Mouse (Mus musculus): ENCODE results near the gene Kdm4b. TPM values are rescaled to one million over a fixed set of nuclear protein-coding genes. Genes with fewer than 3 reads are reported as not detected.

Gene Kdm4b
- total RNA-seq, 4 experiments from 2014 or later: 22.2 to 26.4 (median 22.8) TPM

DNA sequence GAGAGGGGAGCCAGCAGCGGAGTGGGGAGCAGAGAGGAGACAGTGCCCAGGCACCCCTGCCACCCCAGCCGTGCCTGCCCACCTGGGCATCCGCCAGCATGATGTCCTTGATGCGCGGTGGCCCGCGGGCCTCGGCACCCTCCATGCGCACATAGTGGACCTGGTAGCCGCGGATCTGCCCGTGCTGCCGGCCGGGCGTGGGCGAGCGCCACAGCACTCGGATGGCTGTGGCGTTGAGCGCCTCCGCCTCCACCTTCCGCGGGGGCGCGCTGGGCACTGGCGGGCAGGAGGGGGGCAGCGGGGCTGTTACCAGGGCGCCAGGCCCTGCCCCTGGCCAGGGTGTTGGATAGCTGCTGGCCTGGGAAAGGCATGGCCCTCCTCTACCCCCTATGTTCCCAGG is 102.0 kb downstream of the Kdm4b start:
- no peak for DNase-seq (ENCODE audit: low spot score in 2 of 2)

DNA sequence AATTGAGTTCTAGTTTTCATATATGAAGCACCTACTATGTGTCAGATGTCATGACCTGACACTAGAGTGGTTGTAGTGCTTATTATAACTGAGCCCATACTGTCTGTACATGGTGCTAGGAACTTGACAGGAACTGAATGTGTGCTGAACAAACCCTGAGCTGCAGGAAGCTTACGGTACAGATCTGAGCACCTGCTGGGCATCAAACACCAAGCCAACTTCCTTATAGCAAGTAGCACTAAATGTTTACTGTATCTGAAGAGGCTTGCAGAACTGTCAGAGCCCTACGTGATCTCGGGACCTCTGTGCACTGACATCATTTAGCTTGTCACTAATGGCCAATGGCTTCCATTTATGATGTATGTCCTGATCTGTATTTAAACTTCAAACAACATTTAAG is 105.7 kb downstream of the Kdm4b start:
- no peak for DNase-seq (ENCODE audit: low spot score in 2 of 2)

DNA sequence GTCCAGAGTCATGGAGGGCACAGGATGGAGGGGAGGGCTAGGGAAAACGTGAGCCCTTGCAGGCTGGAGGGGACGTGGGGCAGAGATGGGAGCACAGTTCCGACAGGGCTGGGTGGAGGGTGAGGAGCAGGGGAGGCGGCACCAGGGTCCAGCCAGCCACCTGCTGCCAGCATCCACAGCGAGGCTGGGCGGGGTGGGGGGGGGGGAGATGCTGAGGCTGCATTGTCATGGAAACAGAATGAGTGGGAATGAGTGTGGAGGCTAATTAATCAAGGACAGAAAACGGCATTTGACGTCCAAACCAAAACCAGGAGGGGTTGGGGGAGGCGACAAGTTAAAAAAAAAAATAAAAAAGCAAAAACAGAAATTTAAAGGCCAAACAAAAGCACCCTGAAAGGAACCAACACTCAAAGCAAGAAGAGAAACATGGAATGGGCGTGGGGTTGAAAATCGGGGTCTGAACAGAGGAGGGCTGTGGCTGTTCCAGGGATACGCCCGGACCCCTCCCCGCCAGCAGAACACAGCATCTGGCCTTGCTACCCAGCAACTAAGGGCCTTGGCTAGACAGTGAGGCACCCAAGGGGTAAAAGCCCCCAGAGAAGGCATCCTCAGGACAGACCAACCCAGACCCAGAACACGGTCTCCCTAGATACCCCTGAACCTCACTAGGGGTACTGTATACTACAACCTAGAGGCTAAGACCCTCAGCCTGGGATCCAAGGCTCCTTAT is 114.0 kb downstream of the Kdm4b start:
- no peak for DNase-seq (ENCODE audit: low spot score in 2 of 2)

DNA sequence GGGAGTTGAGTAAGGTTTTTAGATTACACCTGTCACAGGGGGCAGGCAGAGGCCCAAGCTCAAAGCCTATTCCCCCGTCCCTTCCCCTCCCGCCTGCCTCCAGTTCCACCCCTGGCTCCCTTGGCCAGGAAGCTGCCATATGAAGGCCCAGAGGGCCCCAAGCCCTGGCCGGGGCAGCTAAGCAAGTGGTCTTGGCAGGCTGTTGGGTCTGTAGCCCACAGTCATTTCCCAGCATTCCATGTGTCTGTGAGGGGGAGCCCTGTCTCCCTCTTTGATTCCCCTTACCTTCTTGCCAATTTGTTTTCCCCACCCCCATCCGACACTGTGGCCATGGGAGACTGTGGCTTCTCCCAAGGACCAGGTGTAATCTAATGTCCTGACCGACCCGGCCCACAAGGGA is 116.5 kb downstream of the Kdm4b start:
- DNase-seq (ENCODE audit: low spot score in 2 of 2): no peak

DNA sequence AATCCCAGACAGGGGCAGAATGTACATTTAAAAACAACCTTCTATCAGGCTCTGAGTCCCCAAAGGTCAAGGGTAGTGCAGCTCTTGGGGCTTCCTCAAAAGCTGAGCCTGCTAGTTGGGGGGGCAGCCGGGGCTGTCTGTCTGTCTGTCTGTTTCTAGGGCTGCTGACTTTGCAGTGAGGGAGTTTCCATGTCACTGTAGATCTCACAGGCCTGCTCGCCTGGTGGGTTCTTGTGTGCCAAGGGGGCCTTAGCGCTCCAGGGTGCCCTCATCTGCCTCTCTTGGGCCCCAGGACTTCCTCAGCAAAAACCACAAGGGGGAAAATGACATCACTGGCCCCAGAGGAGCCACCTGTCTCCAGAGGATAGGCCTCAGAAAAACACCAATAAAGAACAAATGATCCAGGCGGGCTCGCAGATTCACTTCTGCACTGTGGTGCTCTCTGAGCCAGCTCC is 117.5 kb downstream of the Kdm4b start:
- DNase-seq (ENCODE audit: low spot score in 2 of 2): no peak

DNA sequence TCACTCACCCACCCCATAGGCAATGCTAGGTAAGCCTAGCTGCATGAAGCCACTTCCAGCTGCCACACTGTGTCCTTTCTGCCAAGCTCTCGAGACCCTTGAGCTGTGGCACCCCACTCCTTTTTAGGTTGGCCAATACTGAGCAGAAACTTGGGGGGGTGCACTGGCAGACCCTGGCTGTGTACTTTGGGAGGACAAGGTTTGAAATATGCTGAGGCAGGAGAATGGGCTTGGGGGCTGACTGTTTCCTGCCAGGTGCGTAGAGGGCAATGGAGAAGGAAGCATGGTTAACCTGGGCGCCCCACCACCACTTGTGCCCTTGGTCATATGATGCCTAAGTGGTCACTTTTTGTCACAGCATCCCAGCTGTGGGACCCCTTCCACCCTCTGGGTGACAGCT is 118.9 kb downstream of the Kdm4b start:
- DNase-seq (ENCODE audit: low spot score in 2 of 2): no peak

DNA sequence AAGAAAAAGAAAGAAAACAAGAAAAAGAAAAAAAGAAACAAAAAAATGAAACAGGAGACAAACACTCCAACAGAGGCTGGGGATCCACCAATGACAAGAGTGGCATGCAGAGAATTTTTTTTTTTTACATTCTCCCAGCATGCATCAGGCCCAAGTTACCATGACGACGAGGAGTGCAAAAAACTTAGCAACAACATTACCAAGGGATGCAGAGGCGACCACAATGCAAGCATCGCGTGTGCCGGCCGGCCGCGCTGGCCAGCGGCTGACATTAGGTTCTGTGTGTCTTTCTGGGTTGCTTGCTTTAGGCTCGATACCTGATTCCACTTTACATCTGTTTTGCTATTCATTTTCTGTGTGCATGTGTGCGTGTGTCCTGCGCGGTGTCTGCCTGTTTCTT is 119.5 kb downstream of the Kdm4b start:
- DNase-seq (ENCODE audit: low spot score in 2 of 2): no peak

DNA sequence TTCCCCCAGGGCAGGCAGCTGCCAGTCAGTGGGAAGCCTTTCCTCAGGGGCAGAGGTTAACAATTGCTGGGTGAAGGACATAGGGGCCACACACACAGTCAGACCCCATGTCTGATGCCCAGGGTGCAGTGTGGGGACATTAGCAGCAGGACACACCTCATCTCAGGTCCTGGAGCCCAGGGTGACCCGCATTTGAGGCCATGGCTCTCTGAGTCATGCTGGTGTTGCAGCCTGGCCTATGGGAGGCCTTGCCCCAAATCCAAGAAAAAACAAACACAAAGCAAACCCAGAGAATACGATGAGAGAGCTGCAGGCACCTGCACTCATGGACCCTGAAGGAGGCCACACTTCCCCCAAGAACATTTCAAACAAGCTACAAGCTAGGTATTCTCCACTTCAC is 121.9 kb downstream of the Kdm4b start:
- no peak for DNase-seq (ENCODE audit: low spot score in 2 of 2)

Small RNA genes within 50 kb of the gene (microRNA-seq; reads per million reads assigned to microRNA genes)
- not detected for gene Mir6977

Other genes with a start within 250 kb of the Kdm4b start
- gene Hdgfl2, start 246.4 kb upstream of the Kdm4b start, total RNA-seq (2022): 10 to 100 TPM; 23.6 to 26.7 (median 26.0) TPM
- 100 to 1,000 TPM; 133 to 313 (median 179) TPM for gene Plin4, start 216.3 kb upstream of the Kdm4b start, total RNA-seq (2022)
- 10 to 100 TPM; 16.5 to 31.3 (median 22.8) TPM for gene Plin5, start 208.5 kb upstream of the Kdm4b start, total RNA-seq (2022)
- 10 to 100 TPM; 10.7 to 24.5 (median 13.9) TPM for gene Lrg1, start 204.1 kb upstream of the Kdm4b start, total RNA-seq (2022)
- 1 to 10 TPM; 1.4 to 2.7 (median 1.9) TPM for gene Sema6b, start 185.7 kb upstream of the Kdm4b start, total RNA-seq (2022)
- gene Tnfaip8l1, start 163.6 kb upstream of the Kdm4b start, total RNA-seq (2022): under 1 TPM; 0.12 to 0.54 (median 0.25) TPM
- gene Mydgf, start 142.1 kb upstream of the Kdm4b start, total RNA-seq (2022): 10 to 100 TPM; 14.9 to 16.8 (median 15.3) TPM
- 10 to 100 TPM; 37.9 to 45.7 (median 43.0) TPM for gene Dpp9, start 107.2 kb upstream of the Kdm4b start, total RNA-seq (2022)
- gene Fem1a, start 69.3 kb upstream of the Kdm4b start, total RNA-seq (2022): 100 to 1,000 TPM; 180 to 201 (median 196) TPM
- gene Ticam1, start 49.3 kb upstream of the Kdm4b start, total RNA-seq (2022): 1 to 10 TPM; 1.7 to 2.2 (median 2.0) TPM
- gene Plin3, start 33.2 kb upstream of the Kdm4b start, total RNA-seq (2022): 10 to 100 TPM; 22.9 to 44.8 (median 28.7) TPM
- not detected for gene Arrdc5, start 25.8 kb upstream of the Kdm4b start, total RNA-seq (2022)
- gene Uhrf1, start 22.7 kb upstream of the Kdm4b start, total RNA-seq (2022): under 1 TPM; 0.18 to 0.67 (median 0.44) TPM
- gene Ptprs, start 150.4 kb downstream of the Kdm4b start, total RNA-seq (2022): 10 to 100 TPM; 25.5 to 38.3 (median 30.6) TPM
- gene Znrf4, start 186.4 kb downstream of the Kdm4b start, total RNA-seq (2022): not detected
- under 1 TPM; 0.31 to 0.83 (median 0.40) TPM for gene Gm20219, start 228.3 kb downstream of the Kdm4b start, total RNA-seq (2022)

Data from gastrocnemius, adult 8-10 months (tissue).